In genomic region chr11:32619866-32620456, GRCm38 (mm10) we compare ENCODE assay signal across 9 mouse cellular contexts. TPM values are rescaled to one million over a fixed set of nuclear protein-coding genes. Genes with fewer than 3 reads are reported as not detected.
DNase-seq lines count a peak whose midpoint lies in the region; ATAC-seq and TF ChIP-seq lines count a peak whose summit lies in the region.
"Had no signal": no experiment of that assay in that cellular context is flagged by ENCODE, and none has a peak within 500 bp of the region (broad histone marks: within the 10 kb centered on the region; RNA-seq: fewer than 3 reads in every experiment).

No protein-coding gene starts in this region.

- TF ChIP-seq EP300 in heart, adult 2 months (IDR thresholded peaks at IDR 0.05; ENCODE audit: insufficient read depth, low read depth, low read length), result no peak
- TF ChIP-seq EP300 in MEL (IDR thresholded peaks at IDR 0.05; ENCODE audit: low read depth in 1 of 2, low read length in 2 of 2), result no peak

- 0 out of 2 replicates have a peak, but pooled peaks have one; percentile 4 for TF ChIP-seq CTCF in heart, adult 2 months (IDR thresholded peaks at IDR 0.05)
- TF ChIP-seq CTCF in MEL (IDR thresholded peaks at IDR 0.05 in 2 of 3, conservative IDR thresholded peaks at IDR 0.05 in 1 of 3; ENCODE audit: control insufficient read depth in 1 of 3, insufficient read depth in 1 of 3, low read depth in 2 of 3, low read length in 3 of 3, poor library complexity in 1 of 3, severe bottlenecking in 1 of 3), result peak in 1 of 3 experiments; percentile 10; a peak in 1 of 6 replicates

- H3K27ac ChIP-seq in heart, adult 2 months, result peak overlapping the region; percentile 78
- H3K27ac ChIP-seq in kidney, embryonic 16.5 days (ENCODE audit: low read length), result peak overlapping the region; percentile 85; the same call in 1 of the 2 replicates
- no peak overlapping the region for H3K27ac ChIP-seq in MEL (ENCODE audit: control insufficient read depth, low read depth, low read length)
- peak overlapping the region; percentile 82; the same call in 1 of the 2 replicates for H3K27ac ChIP-seq in limb, embryonic 10.5 days
- H3K27ac ChIP-seq in forebrain, embryonic 16.5 days (ENCODE audit: low read length), result no peak overlapping the region

- peaks cover 11% of the 10 kb centered on the region for H3K4me1 ChIP-seq in heart, adult 2 months (ENCODE audit: control insufficient read depth, insufficient read depth, low read length)
- peaks cover 15% of the 10 kb centered on the region for H3K4me1 ChIP-seq in kidney, embryonic 16.5 days (ENCODE audit: insufficient read depth, low read length)
- H3K4me1 ChIP-seq in MEL (ENCODE audit: control insufficient read depth in 1 of 2, insufficient read depth in 2 of 2, low read length in 2 of 2), result peaks cover 4 to 7% of the 10 kb centered on the region in 2 experiments; a peak in 3 of 4 replicates
- H3K4me1 ChIP-seq in limb, embryonic 10.5 days, result peaks cover 41% of the 10 kb centered on the region
- H3K4me1 ChIP-seq in forebrain, embryonic 16.5 days (replicated peaks; ENCODE audit: control insufficient read depth, insufficient read depth, low read length), result peaks cover 8% of the 10 kb centered on the region; the same call in 1 of the 2 replicates

- H3K4me3 ChIP-seq in heart, adult 2 months, result no peak overlapping the region
- no peak overlapping the region for H3K4me3 ChIP-seq in kidney, embryonic 16.5 days (ENCODE audit: low read length)
- H3K4me3 ChIP-seq in MEL (ENCODE audit: control insufficient read depth in 1 of 2, insufficient read depth in 1 of 2, low read depth in 2 of 2, low read length in 2 of 2), result no peak overlapping the region
- H3K4me3 ChIP-seq in limb, embryonic 10.5 days, result no peak overlapping the region
- no peak overlapping the region for H3K4me3 ChIP-seq in forebrain, embryonic 16.5 days (replicated peaks; ENCODE audit: low read length)

- intact Hi-C loops in heart, adult 2 months (cut with DNase I), result loop anchor here (10.0 kb wide), 1 partner anchor 325 kb away; no protein-coding TSS in a partner anchor
- intact Hi-C loops in heart, postnatal 36 days (cut with DNase I), result loop anchor here (10.0 kb wide), 2 partner anchors 185 to 335 kb away; no protein-coding TSS in a partner anchor

- TF ChIP-seq RAD21 in MEL (IDR thresholded peaks at IDR 0.05; ENCODE audit: low read depth, low read length), result no peak

- no peak for TF ChIP-seq POLR2A in heart, adult 2 months (IDR thresholded peaks at IDR 0.05; ENCODE audit: insufficient read depth, low read depth, low read length)
- TF ChIP-seq POLR2A in MEL (IDR thresholded peaks at IDR 0.05; ENCODE audit: control insufficient read depth in 1 of 2, insufficient read depth in 1 of 2, low read depth in 1 of 2, low read length in 2 of 2, poor library complexity in 1 of 2), result no peak

- no peaks in the 10 kb centered on the region for H3K27me3 ChIP-seq in heart, adult 2 months (ENCODE audit: control insufficient read depth, insufficient read depth, low read length)
- H3K27me3 ChIP-seq in kidney, embryonic 16.5 days (ENCODE audit: insufficient read depth, low read length), result no peaks in the 10 kb centered on the region
- no peaks in the 10 kb centered on the region for H3K27me3 ChIP-seq in MEL (ENCODE audit: control insufficient read depth in 1 of 2, insufficient read depth in 2 of 2, low read length in 2 of 2)
- H3K27me3 ChIP-seq in limb, embryonic 10.5 days (ENCODE audit: low read depth, poor library complexity, severe bottlenecking), result no peaks in the 10 kb centered on the region
- no peaks in the 10 kb centered on the region for H3K27me3 ChIP-seq in forebrain, embryonic 16.5 days (replicated peaks; ENCODE audit: control insufficient read depth, insufficient read depth, low read length)

- H3K36me3 ChIP-seq in heart, adult 2 months (ENCODE audit: control insufficient read depth, insufficient read depth, low read length), result peaks cover 8% of the 10 kb centered on the region
- no peaks in the 10 kb centered on the region for H3K36me3 ChIP-seq in kidney, embryonic 16.5 days (ENCODE audit: insufficient read depth, low read length)
- peaks cover 0 to 8% of the 10 kb centered on the region in 2 experiments; a peak in 2 of 4 replicates for H3K36me3 ChIP-seq in MEL (ENCODE audit: control insufficient read depth in 1 of 2, insufficient read depth in 2 of 2, low read length in 2 of 2)
- no peaks in the 10 kb centered on the region for H3K36me3 ChIP-seq in limb, embryonic 10.5 days
- H3K36me3 ChIP-seq in forebrain, embryonic 16.5 days (ENCODE audit: control insufficient read depth, insufficient read depth), result no peaks in the 10 kb centered on the region

- no peaks in the 10 kb centered on the region for H3K9me3 ChIP-seq in kidney, embryonic 16.5 days (ENCODE audit: low read length)
- H3K9me3 ChIP-seq in MEL (replicated peaks; ENCODE audit: insufficient read depth, low read length), result no peaks in the 10 kb centered on the region
- H3K9me3 ChIP-seq in limb, embryonic 10.5 days (replicated peaks), result no peaks in the 10 kb centered on the region
- H3K9me3 ChIP-seq in forebrain, embryonic 16.5 days (ENCODE audit: control insufficient read depth, low read length), result no peaks in the 10 kb centered on the region

- no peak overlapping the region for H3K9ac ChIP-seq in heart, adult 2 months (ENCODE audit: low read depth, low read length)
- H3K9ac ChIP-seq in kidney, embryonic 16.5 days (replicated peaks; ENCODE audit: low read length), result no peak overlapping the region
- H3K9ac ChIP-seq in MEL (ENCODE audit: control insufficient read depth, low read depth, low read length, poor library complexity, severe bottlenecking), result no peak overlapping the region
- H3K9ac ChIP-seq in forebrain, embryonic 16.5 days (replicated peaks; ENCODE audit: low read depth, low read length), result no peak overlapping the region

- H3K79me2 ChIP-seq in heart, adult 2 months (replicated peaks; ENCODE audit: control insufficient read depth, insufficient read depth, low read length), result no peaks in the 10 kb centered on the region
- no peaks in the 10 kb centered on the region for H3K79me2 ChIP-seq in MEL (ENCODE audit: control insufficient read depth, insufficient read depth, low read length, poor library complexity)

- no peak; the same call in 1 of the 2 replicates for ATAC-seq in kidney, embryonic 16.5 days (ENCODE audit: low FRiP score, low TSS enrichment)
- ATAC-seq in forebrain, embryonic 16.5 days, result no peak

- H3K4me2 ChIP-seq in kidney, embryonic 16.5 days (replicated peaks; ENCODE audit: low read depth, low read length), result no peak overlapping the region
- H3K4me2 ChIP-seq in forebrain, embryonic 16.5 days (ENCODE audit: low read length), result no peak overlapping the region

- WGBS in heart, adult 2 months, result 75% methylated on average over 6 of the region's 6 CpGs
- WGBS in kidney, embryonic 16.5 days, result 82% methylated on average over 6 of the region's 6 CpGs
- WGBS in limb, embryonic 10.5 days, result 90% methylated on average over 6 of the region's 6 CpGs
- 86% methylated on average over 6 of the region's 6 CpGs for WGBS in forebrain, embryonic 16.5 days

- DNase-seq in heart, adult 2 months, result no peak
- no peak for DNase-seq in heart, postnatal 36 days
- DNase-seq in kidney, adult 18-20 months, result no peak
- peak; percentile 32 for DNase-seq in MEL (ENCODE audit: low read depth, low spot score)
- DNase-seq in limb, embryonic 10.5 days (ENCODE audit: low spot score), result no peak
- no peak for DNase-seq in ovary, postnatal 10 days (ENCODE audit: low spot score)
- DNase-seq: cerebellum, adult 9-10 months had no signal

TF ChIP-seq in MEL, 35 proteins besides CTCF, POLR2A, EP300 and RAD21:
- peak; percentile 72 for TF ChIP-seq ZNF384 (IDR thresholded peaks at IDR 0.05; ENCODE audit: low read depth, low read length)
- TF ChIP-seq MEF2A (IDR thresholded peaks at IDR 0.05; ENCODE audit: extremely low read depth, insufficient replicate concordance, low read depth, low read length, poor library complexity, severe bottlenecking), result no peak
- no peak for TF ChIP-seq CHD2 (IDR thresholded peaks at IDR 0.05; ENCODE audit: low read length)

RNA-seq across cellular contexts. Expression of gene Fbxw11, which starts 22.6 kb away (rescaled TPM):
- total RNA-seq in heart, adult 2 months (2021), result 10 to 100 TPM; 47.8 to 58.7 TPM
- polyA plus RNA-seq in heart, adult 2 months (2012; rRNA removed), result 27.3 and 53.7 TPM in 2 replicates
- total RNA-seq in heart, postnatal 36 days (2021), result 10 to 100 TPM; 49.5 to 51.3 TPM
- polyA plus RNA-seq in kidney, embryonic 16.5 days (2015; fragmentation: Nextera tagmentation; extraction: Ambion mirVana), result 91.3 and 95.2 TPM in 2 replicates
- 53.5 and 59.6 TPM in 2 replicates for total RNA-seq in MEL (2012; rRNA removed)
- 10 to 100 TPM; 35.4 to 98.5 TPM for polyA plus RNA-seq in MEL (2012; ENCODE audit: insufficient read depth in 1 of 2, insufficient read length in 2 of 2, low read depth in 1 of 2, low replicate concordance in 2 of 2, missing spikeins in 1 of 2)
- 77.6 and 96.4 TPM in 2 replicates for polyA plus RNA-seq in limb, embryonic 10.5 days (2016; fragmentation: Nextera tagmentation; extraction: Ambion mirVana)
- polyA plus RNA-seq in forebrain, embryonic 16.5 days (2015; fragmentation: Nextera tagmentation; extraction: Ambion mirVana), result 125 and 137 TPM in 2 replicates

Comparison
In these comparisons a context has a peak if more than half of its experiments do, and no peak if none do; other contexts are left out.
1. H3K27ac ChIP-seq: peak in heart, adult 2 months (single experiment), kidney, embryonic 16.5 days (single experiment) and limb, embryonic 10.5 days (single experiment); none in MEL (single experiment) and forebrain, embryonic 16.5 days (single experiment).